Mouse (Mus musculus) right cerebral cortex, adult 18-20 months (tissue): ENCODE data around the gene Thbs4.

Experiments used
- DNase-seq: peaks from one replicate; pipeline ENCODE4 v3.0.0; 2022; ENCODE audit warnings: mixed read lengths

The Thbs4 gene

DNA sequence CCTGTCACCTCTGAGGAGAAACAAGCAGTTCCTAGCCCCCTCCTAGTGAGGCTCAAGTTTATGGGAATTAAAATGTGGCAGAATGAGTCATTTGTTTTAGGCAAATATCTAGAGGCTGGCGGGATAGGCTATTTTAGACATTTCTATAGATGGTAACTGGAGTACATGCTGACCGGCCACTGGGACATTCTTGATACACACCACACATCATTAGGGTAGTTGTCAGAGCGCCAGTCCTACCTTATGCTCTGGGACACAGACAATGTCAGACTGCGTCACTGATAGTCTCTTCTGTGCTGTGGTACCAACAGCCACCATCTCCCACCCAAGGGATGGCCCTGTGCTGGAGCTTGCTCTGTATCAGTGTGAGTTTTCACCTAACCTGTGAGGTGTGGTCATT lies 35.5 kb downstream of the Thbs4 start:
- DNase-seq = no peak

DNA sequence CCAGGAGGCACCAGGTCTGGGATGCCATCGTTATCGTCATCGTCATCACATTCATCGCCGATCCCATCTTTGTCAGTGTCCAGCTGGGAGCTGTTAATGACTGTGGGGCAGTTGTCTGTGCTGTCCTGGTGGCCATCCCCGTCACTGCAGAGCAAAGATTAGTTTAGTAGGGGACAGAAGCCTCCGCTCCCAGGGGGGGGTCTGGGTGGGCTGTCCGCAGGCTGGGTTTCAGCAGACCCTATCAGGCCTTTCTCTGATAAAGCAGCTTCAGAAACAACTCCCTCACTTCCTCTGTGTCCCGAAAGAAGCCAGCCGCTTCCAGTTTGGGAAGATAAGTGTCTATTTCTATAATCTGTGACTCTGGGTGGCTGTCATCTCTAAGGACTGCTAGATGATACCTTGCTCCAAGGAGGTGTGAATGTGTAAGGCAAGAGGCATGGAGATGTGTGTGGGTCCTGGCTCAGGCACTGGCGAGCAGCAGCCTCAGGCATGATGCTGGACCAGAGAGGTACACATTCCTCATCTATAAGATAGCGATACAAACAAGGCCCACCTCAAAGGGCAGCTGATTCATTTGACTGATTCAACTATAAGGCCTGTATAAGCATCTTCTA lies 36.5 kb downstream of the Thbs4 start:
- DNase-seq = no peak

DNA sequence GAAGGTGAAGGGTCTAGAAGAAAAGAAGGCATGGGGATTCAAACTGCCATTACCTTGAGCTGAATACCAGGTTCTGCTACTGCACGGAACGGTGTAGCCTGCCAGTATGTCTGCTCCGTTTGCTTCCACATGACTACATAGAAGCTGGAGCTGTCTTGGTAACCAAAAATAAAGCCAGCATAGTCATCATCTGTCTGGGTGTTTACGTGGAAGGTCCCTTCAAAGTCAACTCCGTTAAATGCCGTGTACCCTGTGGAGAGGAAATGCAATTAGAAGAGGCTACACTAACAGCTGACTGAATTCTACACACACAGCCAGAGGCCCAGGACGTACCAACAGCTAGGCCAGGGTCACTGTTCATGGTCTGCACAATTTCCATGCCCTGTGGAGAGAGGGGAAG lies 39.6 kb downstream of the Thbs4 start:
- DNase-seq = no peak

DNA sequence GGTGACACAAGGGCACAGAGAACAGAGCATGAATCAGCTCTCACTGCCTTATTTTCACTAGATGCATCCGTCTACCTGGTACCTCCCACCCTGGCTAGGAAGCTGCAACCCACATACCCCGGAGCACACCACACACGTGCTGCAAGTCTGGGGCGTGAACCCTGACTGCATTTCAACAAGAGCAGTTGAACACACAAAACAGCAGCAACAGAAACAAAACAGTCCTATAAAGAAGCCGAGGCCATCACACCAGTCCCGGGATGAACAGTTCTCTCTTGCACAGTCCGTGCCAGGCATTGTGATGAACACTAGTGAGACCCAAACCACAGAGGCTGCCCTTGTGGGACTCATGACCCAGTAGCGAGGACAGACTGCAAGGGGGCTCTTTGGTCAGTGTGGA lies 40.9 kb downstream of the Thbs4 start:
- DNase-seq = no peak

DNA sequence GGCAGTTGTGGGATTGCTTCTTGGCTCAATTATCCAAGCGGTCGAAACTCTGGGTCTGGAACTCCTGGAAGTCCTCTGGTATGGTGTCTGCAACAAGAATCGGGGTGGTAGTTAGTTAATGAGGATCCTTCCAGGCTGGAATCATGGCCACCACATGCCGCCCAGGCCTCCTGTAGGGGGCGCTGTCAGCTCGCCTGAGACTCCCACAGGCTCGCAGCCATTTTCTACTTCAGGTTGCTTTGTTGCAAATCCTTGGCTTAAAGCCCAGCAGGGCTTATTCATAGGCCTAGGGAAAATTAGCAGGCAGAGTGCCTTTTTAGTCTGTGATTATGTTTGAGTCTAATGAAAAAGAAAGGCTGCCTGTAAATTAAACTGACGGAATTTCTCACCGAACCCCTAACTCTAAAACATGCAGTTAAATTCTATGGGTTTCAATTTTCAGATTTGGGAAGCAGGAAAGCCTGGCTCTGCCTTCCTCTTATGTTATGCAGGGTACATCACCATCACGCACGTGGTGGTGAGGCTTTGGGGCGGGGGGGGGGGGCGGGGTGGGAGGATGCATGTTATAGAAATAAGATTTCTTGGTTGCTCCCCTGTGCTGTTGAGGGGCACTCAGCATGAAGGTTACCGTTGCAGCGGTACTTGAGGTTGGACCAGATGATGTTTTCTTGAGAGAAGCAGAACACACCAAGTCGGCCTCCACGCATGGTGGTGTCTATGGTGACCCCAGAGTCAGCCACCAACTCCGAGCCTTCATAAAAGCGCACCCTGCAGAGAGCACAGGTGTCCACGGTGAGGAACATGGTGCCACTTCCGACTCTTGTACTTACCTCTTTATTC lies 42.7 kb downstream of the Thbs4 start:
- DNase-seq = peak; percentile 95

DNA sequence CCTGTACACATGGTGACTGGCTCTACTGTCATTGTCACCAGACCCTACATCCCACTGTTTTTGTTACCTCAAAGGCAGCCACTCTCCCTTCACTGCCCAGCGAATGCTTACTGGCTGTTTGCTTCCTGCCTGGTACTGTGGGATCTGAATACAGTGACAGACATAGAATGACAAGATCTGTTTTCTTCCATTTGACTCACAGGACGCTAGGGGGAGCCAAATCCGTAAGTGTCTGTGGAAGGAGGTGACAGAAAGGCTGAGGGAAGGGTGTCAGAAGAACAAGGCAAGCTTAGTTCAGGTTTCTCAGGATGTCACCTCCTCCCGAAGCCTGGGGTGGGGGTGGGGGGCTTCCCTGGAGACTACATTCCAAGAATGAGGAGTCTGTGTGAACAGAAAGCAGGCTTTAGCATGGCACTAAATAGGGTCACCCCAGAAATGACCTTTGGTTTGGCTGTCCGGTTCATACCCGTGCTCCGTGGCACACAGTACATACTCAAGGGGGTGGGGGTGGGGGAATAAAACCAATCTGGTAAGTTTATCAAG lies 43.6 kb downstream of the Thbs4 start:
- peak; percentile 87 for DNase-seq

DNA sequence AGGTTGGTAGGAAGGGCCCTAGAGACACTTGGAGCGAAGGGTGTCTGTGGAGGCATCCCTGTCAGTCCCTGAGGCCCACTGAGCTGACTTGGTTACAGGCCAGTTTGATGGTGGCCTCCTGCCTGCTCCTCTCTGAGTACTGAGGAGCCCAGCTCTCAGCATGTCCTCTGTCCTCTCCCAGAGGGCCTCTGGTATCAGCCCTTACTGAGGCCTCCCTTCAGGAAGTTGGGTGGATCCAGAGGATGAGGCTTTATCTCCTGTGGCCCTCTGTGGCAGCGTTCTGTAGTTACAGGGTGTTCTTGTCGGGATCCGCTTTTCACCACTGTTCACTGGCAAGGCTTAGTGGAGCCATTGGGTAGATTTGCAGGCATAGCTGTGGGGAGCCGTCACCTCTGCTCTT lies 51.3 kb downstream of the Thbs4 start:
- no peak for DNase-seq

DNA sequence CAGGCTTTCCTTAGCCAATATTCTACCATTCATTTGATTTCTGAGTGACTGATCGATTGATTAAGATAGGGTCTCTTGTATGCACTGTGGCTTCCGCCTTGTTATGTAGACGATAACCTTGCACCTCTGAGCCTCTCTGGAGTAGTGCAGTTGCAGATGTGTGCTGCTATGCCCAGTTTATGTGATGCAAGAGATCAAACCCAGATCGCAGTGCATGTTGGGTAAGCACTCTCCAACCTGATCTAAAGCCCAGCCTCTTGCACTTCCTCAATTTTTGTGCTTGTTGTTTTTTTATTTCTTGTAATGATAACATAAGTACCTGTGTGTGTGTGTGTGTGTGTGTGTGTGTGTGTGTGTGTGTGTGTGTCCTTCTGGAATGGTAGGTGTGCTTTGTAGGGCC lies 51.7 kb downstream of the Thbs4 start:
- no peak for DNase-seq

DNA sequence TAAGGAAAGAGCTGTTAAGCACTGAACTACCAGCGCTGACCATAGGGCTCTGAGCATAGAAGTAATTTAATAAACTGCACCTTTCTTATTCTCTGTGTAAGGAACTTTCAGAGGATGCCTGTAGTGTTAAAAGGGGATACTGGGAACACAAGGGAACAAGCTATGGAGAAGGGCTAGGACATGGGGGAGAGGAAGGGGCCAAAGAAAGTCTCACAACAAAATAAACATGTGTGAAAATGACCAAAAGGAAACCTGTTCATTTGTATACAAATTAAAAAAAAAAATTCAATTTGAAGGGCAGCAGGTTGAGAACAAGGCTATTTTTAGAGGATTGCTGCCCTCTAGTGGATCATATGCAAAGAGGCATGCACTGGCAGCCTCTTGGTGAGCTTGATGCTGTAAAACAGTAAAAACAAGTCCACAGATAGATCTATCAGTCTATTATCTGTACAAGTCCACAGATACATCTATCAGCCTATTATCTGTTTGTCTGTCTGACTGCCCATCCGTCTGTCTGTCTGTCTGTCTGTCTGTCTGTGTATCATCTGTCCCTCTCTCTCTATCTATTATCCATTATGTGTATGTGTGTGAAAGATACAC lies 53.8 kb downstream of the Thbs4 start:
- peak; percentile 43 for DNase-seq

DNA sequence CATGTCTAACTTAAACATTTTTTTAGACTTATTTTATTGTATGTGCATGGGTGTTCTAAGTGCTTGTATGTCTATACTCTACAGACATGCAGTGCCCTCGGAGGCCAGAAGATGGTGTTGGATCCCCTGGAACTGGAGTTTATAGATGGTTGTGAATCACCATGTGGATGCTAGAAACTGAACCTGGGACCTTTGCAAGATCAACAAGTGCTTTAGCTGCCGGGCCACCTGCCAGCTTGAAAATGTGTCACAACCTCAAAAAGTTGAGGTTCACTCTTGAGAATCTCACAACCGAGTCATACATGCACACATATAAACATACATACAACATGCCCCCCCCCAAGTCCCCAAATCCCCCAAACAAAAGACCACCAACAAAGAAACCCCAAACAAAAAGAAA lies 54.8 kb downstream of the Thbs4 start:
- DNase-seq = no peak

DNA sequence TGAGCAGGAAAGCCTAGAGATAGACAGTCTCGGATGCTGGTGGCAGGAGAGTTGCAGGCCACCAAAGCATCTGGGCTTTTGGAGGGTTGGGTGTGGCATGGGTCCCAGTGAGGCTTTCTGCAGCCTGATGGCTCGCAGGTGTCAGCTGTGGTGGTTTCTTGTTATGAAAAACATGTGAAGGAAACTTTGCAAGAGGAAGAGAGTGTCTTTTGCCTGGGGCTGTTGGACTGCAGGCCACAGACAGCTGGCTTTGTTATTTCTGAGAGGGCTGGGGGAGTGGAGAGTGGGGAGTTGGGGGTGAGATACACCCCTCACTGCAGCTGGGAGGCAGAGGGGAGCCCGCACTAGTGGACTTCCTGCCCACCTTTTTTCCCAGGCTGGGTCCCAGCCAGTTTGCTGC lies 55.8 kb downstream of the Thbs4 start:
- no peak for DNase-seq

DNA sequence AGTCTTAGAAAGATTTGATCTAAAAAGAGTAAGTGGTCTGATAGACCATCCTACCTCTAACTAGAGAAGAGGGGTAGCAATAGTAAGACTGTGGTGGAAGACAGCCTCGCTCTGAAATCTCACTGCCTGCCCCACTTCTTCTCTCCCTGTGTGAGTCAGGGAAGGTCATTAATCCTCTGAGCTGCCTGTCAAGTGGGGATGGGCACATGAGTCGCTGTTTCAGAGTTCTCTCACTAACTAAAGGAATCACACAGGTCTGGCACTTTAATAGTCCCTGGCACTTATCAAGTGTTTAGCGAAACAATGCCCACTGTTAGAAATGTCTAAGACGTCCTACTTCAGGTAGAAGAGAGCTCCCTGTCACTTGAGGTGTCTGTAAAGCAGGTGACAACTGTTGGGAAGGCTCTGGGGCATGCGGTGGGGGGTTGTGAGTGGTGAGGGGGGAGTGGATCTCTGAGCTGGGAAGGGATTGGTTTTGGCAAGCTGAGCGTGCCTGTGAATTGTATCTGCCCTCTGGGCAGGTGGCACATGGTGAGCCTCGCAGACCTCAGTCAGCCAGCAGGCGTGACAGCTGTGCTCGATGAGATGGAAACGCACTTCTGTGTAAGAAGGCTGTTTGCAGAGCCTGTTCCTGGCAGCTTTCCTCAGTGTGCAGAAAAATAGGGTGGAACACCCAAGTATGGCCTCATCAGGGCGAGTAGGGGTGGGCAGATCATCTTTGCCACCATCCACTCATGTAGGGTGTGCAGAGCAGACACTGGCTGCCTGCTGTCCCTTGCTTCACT lies 57.9 kb downstream of the Thbs4 start:
- no peak for DNase-seq

DNA sequence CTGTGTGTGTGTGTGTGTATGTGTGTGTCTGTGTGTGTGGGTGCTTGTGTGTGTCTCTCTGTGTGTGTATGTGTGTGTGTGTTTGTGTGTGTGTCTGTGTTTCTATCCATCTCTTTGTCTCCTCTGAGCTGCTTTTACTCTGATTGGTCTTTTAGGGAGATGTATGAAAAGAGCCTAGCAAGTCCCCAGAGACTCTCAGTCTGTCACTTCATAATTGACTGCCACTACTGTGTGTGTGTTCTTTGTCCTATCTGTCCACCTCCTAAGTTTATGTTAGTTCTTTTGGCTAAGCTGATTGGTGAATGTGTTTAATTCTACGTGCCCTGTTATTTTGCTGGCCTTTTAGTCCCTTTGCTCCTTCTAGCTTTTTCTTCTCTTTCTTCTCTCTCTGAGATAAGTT lies 58.9 kb downstream of the Thbs4 start:
- DNase-seq = no peak

DNA sequence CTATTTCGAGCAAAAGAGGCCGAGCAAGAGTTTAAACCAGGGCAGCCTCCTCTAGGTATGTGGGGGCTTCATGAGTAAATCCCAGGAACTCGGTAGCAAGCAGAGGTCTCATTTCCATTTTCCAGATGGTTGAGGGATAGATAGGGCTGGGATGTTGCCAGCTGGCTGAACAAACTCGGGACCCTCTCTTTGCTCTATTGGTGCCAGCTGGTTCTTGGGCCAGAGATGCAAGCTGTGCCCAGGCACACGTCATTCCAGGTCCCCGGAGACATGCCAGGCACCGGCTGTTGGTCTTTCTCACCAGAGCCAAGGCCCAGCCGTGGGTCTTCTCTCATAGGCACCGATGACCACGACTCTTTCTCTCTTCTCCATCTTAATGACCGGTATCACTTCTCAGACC lies 60.9 kb downstream of the Thbs4 start:
- no peak for DNase-seq

DNA sequence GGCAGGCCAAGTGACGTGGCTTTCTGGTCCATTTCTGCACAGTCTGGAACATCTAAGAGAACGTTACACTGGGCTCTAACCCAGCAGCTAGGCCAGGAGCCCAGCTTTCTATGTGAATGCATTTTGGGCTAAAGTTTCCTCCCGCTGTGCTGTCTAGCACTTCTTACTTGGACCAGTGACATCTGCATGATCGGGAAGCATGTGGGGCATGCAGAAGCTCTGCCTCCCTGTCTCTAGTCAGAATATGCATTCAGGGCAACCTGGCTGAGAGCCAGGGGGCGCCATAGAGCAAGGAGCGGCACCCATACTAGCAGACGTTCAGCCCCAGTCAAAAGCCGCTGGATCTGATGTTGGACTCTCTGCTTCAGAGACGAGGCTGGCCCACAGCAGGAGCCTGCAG lies 61.4 kb downstream of the Thbs4 start:
- peak; percentile 39 for DNase-seq

DNA sequence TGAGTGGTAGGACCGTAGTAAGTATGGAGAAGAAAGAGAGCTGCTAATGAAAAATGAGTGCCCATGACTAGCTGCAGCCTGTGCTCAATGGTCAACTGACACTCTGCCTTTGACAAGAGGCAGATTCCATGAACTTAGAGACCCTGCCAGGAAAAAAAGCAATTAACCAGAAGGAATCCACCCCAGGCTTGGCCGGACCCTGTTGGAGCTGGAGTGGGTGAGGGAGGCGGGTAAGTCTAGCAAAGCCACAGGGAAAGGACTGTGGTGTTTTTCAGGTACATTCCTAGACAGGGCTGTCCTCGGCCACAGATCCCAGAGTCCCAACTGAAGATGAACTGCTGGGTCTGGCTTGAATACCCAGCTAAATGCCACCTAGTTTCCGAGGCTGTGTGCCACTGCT lies 61.8 kb downstream of the Thbs4 start:
- DNase-seq = no peak

DNA sequence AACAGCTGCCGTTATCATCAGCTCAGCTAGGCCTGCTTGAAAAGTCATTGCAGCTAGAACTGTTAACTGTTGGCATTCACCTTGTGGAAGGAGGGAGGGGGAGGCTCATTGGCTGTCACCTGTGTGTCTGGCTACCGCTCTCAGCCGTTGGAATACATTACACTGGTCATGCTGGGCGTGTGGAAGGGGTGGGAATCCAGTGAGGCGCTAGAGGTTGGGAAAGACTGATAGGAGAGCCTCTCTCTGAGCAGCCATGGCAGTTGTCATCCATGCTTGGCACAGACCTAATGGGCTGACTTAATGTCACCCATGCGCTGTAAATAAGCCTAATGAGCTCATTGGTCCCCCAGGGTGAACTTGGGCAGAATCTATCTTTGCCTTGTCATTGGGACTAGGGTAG lies 62.8 kb downstream of the Thbs4 start:
- no peak for DNase-seq

DNA sequence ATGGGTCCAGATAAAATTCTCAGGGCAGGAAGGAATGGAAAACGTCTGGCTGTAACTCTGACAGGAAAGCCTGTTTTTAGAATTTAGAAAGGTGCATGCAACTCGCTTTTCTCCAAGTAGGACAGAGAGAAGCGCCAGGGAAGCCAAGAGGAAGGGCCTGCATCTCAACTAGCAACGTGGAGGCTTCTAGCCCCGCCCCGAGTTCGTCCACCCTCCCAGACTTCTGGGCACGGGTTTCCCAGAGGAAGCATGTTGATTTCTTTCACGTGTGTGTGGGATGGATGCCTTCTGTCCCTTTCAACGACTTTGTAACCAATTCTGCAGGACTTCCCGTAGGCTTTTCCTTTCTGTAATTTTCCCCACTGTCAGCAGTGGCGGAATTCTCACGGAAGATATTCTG lies 64.8 kb downstream of the Thbs4 start:
- peak; percentile 32 for DNase-seq

DNA sequence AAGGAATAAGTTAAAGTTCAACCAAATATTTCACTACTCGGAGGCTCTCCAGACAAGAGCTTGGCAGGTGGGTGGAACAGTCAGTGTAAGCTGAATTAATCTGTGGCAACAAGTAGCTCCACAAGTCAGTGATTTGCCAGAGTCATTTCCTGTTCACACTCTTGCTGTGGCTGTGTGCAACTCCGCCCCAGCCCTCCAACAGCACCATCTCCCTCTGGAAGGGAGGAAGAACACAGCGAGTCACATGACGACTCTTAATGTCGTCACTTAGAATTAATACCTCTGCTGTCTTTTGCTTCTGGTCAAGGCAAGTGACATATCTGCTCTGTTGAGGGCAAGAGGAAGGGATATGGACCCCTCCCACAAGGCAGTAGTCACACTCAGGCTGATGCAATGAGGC lies 72.2 kb downstream of the Thbs4 start:
- DNase-seq = no peak

DNA sequence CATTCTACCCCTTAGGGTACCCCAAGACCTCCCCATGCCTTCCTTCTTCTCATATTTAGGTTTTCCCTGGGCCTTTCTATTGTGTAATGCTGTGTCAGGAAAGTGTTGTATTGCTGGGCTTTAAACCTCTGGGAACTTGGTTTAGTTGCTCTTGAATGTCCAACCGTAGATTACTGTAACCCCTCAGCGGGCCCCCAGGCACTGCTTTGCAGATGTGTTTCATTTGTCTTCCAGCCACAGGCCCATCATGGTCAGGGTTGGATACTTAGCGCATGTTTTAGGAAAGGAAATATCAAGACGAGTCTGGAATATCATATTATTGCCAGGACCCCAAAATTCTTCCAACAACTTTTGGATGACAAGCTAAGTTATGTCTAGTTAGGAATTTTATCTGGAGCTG lies 73.6 kb downstream of the Thbs4 start:
- DNase-seq = no peak

DNA sequence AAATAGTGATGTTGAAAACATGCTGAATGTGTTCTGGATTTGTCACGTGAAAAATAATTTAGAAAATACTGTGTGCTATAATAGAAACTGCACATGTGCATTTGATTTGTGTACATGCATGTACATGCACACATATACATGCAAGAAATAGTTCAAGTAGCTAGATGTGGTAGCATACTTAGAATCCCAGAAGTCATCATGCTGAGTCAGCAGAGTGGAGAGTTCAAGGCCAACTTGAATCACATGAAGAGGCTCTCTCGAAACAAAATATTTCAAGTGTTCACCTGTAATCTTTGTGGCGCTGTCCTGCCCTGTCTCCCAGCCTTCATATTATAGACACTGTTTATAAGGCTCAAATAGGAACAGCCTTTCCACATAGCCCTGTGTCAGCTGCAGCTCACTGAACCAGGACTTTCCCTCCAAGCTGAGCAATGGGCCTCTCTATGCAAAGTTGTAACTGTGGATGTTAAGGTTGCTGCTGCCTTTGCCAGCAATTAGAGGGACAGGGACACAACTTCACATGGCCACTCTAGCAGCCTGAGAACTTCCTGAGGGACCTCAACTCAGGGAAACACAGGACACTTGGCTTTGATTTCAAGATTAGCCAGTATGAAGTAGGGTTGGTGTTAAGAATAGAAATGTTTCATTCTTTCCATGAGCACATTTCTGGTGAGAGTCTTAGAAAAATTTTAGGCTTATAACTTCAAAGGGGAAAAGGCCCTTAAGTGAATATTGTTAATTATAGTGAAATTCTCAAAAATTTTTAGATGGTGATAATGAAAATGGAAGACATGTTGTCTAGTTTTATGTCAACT lies 76.6 kb downstream of the Thbs4 start:
- no peak for DNase-seq

DNA sequence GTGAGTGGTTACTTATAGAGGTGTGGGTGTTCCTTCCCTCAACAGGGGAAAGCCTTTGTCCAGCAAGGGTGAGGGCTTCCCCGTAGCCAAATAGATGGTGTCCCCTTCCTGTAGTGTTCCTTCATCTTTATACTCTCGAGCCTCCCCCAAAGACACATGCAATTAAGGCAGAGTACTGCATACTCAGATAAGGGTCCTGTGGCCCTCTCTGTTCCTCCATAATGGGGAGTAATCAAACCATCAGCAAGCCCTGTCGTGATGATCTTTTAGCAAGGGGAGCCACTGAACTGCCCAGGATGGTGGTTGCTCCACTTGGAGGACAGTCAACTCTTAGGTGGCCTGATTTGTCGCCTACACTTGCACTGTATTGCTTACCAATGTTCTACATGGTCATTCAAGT lies 82.0 kb downstream of the Thbs4 start:
- DNase-seq = no peak
